Mouse (Mus musculus) neural tube, embryonic 15.5 days (tissue): ENCODE results near the gene Ifi208. TPM values are rescaled to one million over a fixed set of nuclear protein-coding genes. Genes with fewer than 3 reads are reported as not detected.

Experiments
- ATAC-seq: fragments of 200-750 bp; cut with Nextera tagmentation; 2 replicates; pipeline ENCODE4 v1.8.0; 2017; ENCODE audit warnings: mild to moderate bottlenecking, moderate TSS enrichment, moderate library complexity; ENCODE audit not compliant: low FRiP score
- H3K27ac ChIP-seq: fragments of 300-500 bp; sonication (generic); replicated peaks from 2 replicates; pipeline ENCODE4 v1.5.1; 2015; ENCODE audit warnings: mild to moderate bottlenecking, inconsistent platforms
- H3K27me3 ChIP-seq: fragments of 300-500 bp; sonication (generic); replicated peaks from 2 replicates; pipeline ENCODE4 v1.6.1; 2015; ENCODE audit warnings: inconsistent platforms
- H3K36me3 ChIP-seq: fragments of 300-500 bp; sonication (generic); 2 replicates; pipeline ENCODE4 v1.6.1; 2015; ENCODE audit warnings: inconsistent platforms
- H3K4me1 ChIP-seq: fragments of 300-500 bp; sonication (generic); 2 replicates; pipeline ENCODE4 v1.6.1; 2015; ENCODE audit warnings: inconsistent platforms
- H3K4me2 ChIP-seq: fragments of 300-500 bp; sonication (generic); 2 replicates; pipeline ENCODE4 v1.6.1; 2015; ENCODE audit warnings: inconsistent platforms, mild to moderate bottlenecking, moderate library complexity
- H3K4me3 ChIP-seq: fragments of 300-500 bp; sonication (generic); replicated peaks from 2 replicates; pipeline ENCODE4 v1.5.1; 2015; ENCODE audit warnings: mild to moderate bottlenecking, inconsistent platforms
- H3K9ac ChIP-seq: fragments of 300-500 bp; sonication (generic); replicated peaks from 2 replicates; pipeline ENCODE4 v1.6.1; 2015; ENCODE audit warnings: mild to moderate bottlenecking, inconsistent platforms
- H3K9me3 ChIP-seq: fragments of 300-500 bp; sonication (generic); replicated peaks from 2 replicates; pipeline ENCODE4 v1.6.1; 2016; ENCODE audit warnings: inconsistent platforms
- WGBS: fragments of 180-500 bp; shearing (Covaris S2); methylation state at CpG from one replicate; pipeline ENCODE4 v1.1.7; 2015; ENCODE audit warnings: mixed read lengths; 5-methylcytosine and 5-hydroxymethylcytosine counted together
- microRNA-seq: library from miRNA; unstranded; fragments of <30 nt; microRNA quantifications from one replicate; pipeline ENCODE4, GENCODE M21; 2017
- polyA plus RNA-seq: library from polyadenylated mRNA; unstranded; fragments of >200 nt; fragmentation: Nextera tagmentation; extraction: Ambion mirVana; gene quantifications from 2 replicates; pipeline ENCODE4 v1.2.1, GENCODE M21; 2015

Ifi208 gene
- polyA plus RNA-seq, 1 experiment from 2014 or later, result 0.06 TPM

DNA sequence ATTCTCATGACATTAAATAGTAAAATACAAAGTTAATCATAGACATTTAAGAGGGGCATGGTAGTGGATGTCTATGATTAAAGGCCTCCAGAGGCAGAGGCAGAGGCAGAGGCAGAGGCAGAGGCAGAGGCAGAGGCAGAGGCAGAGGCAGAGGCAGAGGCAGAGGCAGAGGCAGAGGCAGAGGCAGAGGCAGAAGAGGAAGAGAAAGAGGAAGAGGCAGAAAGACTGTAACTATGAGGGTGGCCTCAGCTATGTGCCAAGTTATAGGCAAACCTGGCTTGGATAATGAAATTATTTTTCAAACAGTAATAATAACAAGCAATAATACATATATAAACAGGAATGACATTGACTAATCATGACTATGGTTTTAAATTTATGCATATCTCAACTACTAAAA is 67.1 kb downstream of the Ifi208 start:
- no peak overlapping the region for H3K9ac ChIP-seq
- H3K27ac ChIP-seq, result no peak overlapping the region
- no peak for ATAC-seq
- H3K4me3 ChIP-seq, result no peak overlapping the region
- H3K4me1 ChIP-seq, result no peaks in the 10 kb centered on the region
- H3K27me3 ChIP-seq, result no peaks in the 10 kb centered on the region
- no peak overlapping the region for H3K4me2 ChIP-seq
- H3K9me3 ChIP-seq, result no peaks in the 10 kb centered on the region
- H3K36me3 ChIP-seq, result no peaks in the 10 kb centered on the region

- H3K27me3 ChIP-seq, result no peaks in the 10 kb centered on the region
- 81% methylated on average over 4 of the region's 4 CpGs for WGBS
- H3K4me3 ChIP-seq, result no peak within 1 kb of the TSS
- H3K4me1 ChIP-seq, result no peaks in the 10 kb centered on the region
- H3K36me3 ChIP-seq, result no peaks in the 10 kb centered on the region
- no peaks in the 10 kb centered on the region for H3K9me3 ChIP-seq
- no peak within 1 kb of the TSS for H3K9ac ChIP-seq
- H3K27ac ChIP-seq, result no peak within 1 kb of the TSS
- H3K4me2 ChIP-seq, result no peak within 1 kb of the TSS
- ATAC-seq, result no peak
These were observed 68.2 kb downstream of the Ifi208 start, which contains the start of gene Ifi207 for GRCm38 (mm10) chr1:173741656-173742055. Ifi207 (minus strand) TSS chr1:173741747.

- Histone ChIP-seq H3K4me2 (no peak overlapping the region), H3K9me3 (no peaks in the 10 kb centered on the region), H3K27ac (no peak overlapping the region), H3K27me3 (no peaks in the 10 kb centered on the region), H3K4me3 (no peak overlapping the region), H3K36me3 (no peaks in the 10 kb centered on the region), H3K4me1 (no peaks in the 10 kb centered on the region), H3K9ac (no peak overlapping the region)
- 71% methylated on average over 1 of the region's 1 CpGs for WGBS
- no peak for ATAC-seq
These were observed 68.8 kb downstream of the Ifi208 start for GRCm38 (mm10) chr1:173742262-173742661.

Small RNAs within 50 kb of the gene (microRNA-seq; reads per million reads assigned to microRNA genes)
- not detected for gene Gm44339

Other genes with a start within 250 kb of the Ifi208 start
- gene Ifi206, start 182.6 kb upstream of the Ifi208 start, polyA plus RNA-seq, result 0.26 TPM in 1 of 2 replicates, not detected in the other
- not detected in 2 replicates for gene Ifi214, start 137.7 kb upstream of the Ifi208 start, polyA plus RNA-seq
- 0.08 and 0.09 TPM in 2 replicates for gene Ifi213, start 74.4 kb upstream of the Ifi208 start, polyA plus RNA-seq
- gene Ifi209, start 42.8 kb upstream of the Ifi208 start, polyA plus RNA-seq, result 0.10 and 0.80 TPM in 2 replicates
- gene Ifi207, start 68.1 kb downstream of the Ifi208 start, polyA plus RNA-seq, result 0.27 and 0.65 TPM in 2 replicates
- gene Ifi204, start 93.3 kb downstream of the Ifi208 start, polyA plus RNA-seq, result 1.3 and 7.2 TPM in 2 replicates
- 0.51 and 4.7 TPM in 2 replicates for gene Ifi211, start 239.4 kb downstream of the Ifi208 start, polyA plus RNA-seq